Mouse (Mus musculus) mouse embryonic stem cell (cell line): ENCODE data around the gene Fam181a.

ENCODE experiments used
- in situ Hi-C, 2 experiments: fragments of 300-500 bp; cut with MboI; formaldehyde crosslinking; loops; 1 replicate in 1 of 2; 3 replicates in 1 of 2; pipeline ENCODE4 v1.14.3; 2019 to 2020; ENCODE audit warnings: low sequenced_read_pairs in 2 of 2, low pct_unique_long_range_greater_than_20kb in 1 of 2, mixed read lengths in 1 of 2; ENCODE audit not compliant: unreplicated experiment in 1 of 2

The Fam181a gene

DNA sequence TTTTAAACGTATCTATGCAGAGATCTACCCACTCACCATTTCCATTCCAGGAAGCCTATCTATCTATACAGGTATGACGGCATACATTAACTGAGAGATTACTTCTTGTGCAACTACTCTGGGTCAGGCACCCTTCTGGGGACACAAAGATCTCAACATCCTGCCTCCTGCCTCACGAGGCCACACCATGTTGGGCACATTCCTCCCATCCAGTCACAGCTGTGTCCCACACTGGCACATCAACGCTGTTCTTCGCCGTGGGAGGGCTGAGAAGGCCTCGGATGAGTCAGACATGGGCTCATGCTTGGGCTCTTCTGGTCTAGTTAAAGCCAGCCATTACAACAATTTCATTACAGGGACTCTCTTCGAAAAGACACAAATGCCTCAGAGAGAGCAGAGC, 36.2 kb downstream of the Fam181a start:
- in situ Hi-C loops, result no loop called here

GRCm38 (mm10) chr12:103347406-103347805, 36.6 kb downstream of the Fam181a start:
- in situ Hi-C loops, result no loop called here

GRCm38 (mm10) chr12:103348506-103348905, 37.7 kb downstream of the Fam181a start:
- in situ Hi-C loops, result no loop called here

DNA sequence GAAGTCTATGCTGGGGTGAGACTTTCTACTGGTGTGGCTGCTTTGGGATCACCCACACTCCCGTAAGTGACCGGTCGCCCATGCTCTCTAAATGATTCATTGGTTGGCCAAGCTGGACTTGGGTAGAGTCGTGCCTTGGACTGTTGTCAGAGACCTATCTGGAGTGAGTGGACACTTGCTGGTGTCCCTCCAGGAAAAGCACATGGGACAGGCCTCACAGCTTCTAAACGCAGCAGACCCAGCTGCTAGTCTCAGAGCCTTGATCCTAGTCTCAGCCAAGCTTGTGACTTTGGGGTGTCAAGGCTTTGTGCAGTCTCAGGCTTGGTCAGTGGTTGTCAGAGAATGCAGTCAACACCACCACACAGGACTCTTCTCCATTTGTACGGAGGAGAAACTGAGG, 42.0 kb downstream of the Fam181a start:
- in situ Hi-C loops, result no loop called here

DNA sequence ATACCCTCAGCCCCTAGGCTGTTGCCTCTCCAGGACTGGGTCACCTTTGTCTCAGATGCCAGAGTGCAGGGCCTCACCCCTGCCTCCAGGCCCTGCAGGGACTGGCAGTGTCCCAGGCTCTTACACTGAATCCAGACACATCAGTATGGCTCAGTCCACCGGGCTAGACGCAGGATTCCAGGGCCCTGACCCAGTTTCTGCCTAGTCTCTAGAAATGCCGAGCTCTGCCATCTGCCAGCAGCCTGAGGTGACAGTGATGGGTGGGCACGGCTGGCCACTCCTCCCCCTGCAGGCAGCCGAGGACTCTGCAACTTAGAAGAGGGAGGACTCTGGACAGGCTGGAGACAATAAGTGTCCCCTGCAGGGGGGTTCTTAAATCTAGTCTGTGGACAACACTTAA, 42.8 kb downstream of the Fam181a start:
- in situ Hi-C loops, result no loop called here

GRCm38 (mm10) chr12:103355746-103356414, 45.1 kb downstream of the Fam181a start, which contains the start of gene Asb2:
Gene Asb2 (minus strand): TSS chr12:103356001.
- in situ Hi-C loops, result no loop called here

GRCm38 (mm10) chr12:103356415-103356748, 45.6 kb downstream of the Fam181a start:
- in situ Hi-C loops, result no loop called here

- in situ Hi-C loops, result no loop called here
Measured at GRCm38 (mm10) chr12:103358216-103358615, 47.4 kb downstream of the Fam181a start.

GRCm38 (mm10) chr12:103358951-103359801, 48.4 kb downstream of the Fam181a start:
- in situ Hi-C loops, result no loop called here

GRCm38 (mm10) chr12:103360812-103361211, 50.0 kb downstream of the Fam181a start:
- in situ Hi-C loops, result no loop called here

- in situ Hi-C loops, result no loop called here
Measured at GRCm38 (mm10) chr12:103361539-103362307, 50.9 kb downstream of the Fam181a start.

- in situ Hi-C loops, result no loop called here
Measured at GRCm38 (mm10) chr12:103362336-103362735, 51.6 kb downstream of the Fam181a start.
